Mouse (Mus musculus): ENCODE measurements around the gene Riok1.

The Riok1 gene

DNA sequence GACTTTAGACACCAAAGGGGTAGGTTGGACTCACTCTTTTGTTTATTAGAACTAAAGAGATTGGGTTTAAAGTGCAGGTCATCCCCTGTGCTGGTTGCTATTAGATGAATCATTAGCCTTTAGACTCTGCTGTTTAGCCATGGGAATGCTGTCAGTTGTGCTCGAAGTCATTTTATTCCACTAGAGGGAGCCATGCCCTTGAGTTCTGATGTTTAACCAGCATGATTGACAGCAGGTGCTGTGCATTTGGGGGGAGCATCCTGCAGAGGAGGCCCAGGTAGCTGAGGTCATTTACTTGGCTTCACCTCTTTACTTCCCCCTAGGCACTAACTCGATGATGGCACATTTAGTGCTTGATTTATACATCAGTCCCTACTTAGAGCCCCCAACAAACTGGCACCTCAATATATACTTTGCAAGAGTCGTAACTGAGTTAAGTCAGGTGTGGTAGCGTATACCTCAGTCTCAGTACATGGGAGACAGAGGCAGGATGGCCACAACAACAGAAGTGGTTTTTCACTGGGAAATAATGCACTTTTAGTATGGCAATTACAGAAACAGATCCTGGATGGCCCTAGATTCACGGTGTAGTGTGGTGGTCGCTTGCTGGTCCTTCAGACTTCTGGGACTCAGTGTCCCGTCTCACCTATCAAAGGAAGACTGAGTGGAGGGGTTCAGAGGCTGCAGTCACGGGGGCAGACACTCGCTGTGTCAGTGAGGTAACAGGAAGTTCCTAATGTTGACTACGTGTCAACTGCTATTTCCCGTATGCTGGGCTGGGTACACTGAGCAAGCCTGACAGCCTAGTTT lies 28.3 kb downstream of the Riok1 start:
- peak; percentile 7 to 34 for DNase-seq

- no peak for DNase-seq
These were observed 34.1 kb downstream of the Riok1 start for GRCm38 (mm10) chr13:38070945-38071344.

GRCm38 (mm10) chr13:38073374-38074307 lies 36.8 kb downstream of the Riok1 start:
- DNase-seq = no peak

DNA sequence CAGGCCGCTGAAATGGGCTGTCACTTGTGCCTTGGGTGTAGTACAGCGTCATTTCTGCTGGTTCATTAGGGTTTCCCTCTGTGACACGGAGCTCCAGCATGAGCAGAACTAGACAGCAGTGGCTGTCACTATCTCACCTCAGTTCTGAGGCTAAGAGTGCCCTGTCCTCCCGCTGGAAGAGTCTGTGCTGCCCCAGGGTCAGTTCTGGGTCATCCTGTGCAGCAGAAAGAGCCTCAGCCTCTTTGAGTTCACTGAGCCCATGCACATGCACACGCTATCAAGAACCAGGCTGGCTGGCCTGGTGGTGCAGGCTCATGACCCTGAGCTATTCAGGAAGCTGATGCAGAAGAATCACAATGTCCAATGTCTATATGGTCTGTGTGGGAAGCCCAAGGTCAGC lies 37.6 kb downstream of the Riok1 start:
- no peak for DNase-seq

GRCm38 (mm10) chr13:38077113-38077512 lies 40.3 kb downstream of the Riok1 start:
- DNase-seq = no peak

DNA sequence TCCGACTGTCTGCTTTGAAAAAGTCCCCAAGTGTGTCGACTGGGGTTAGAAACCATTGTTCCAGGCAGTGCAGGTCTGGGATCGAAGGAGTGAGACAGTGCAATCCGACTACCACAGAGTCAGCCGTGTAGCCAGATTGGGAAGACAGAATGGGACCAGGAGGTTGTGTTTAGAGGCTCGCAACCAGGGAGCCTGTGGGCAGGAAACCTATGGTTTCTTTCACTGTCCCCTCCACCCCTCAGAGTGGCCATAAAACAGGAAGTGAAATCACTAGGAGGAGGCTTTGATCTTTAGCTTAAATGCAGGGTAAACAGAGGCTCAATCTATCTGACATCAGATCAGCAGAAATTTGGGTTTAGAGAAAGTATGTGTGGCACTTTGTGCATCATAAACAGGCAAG lies 42.0 kb downstream of the Riok1 start:
- no peak for DNase-seq

- no peak for DNase-seq
These were observed 42.6 kb downstream of the Riok1 start for GRCm38 (mm10) chr13:38079366-38079765.

- DNase-seq = no peak
These were observed 43.2 kb downstream of the Riok1 start for GRCm38 (mm10) chr13:38080014-38080413.

DNA sequence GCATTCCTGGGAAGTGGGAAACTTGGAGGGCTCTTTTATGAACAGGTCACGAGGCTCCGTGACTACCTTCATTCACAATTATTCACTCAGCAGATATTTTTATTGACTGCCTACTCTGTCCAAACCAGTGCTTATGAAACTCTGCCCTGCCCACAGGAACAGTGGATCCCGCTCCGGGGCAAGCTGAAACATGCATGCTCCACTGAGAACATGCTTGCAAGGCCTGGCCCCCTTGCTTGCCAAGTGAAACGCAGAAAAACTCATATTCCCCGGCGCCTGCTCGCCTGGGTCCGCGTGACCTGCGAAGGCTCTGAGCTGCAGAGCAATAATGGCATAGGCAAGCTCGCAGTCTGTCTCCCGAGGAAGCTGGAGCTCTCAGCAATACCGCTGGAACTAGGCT lies 43.9 kb downstream of the Riok1 start:
- no peak for DNase-seq

- DNase-seq = no peak
These were observed 44.4 kb downstream of the Riok1 start for GRCm38 (mm10) chr13:38081161-38081560.

- DNase-seq = no peak
These were observed 49.9 kb downstream of the Riok1 start for GRCm38 (mm10) chr13:38086711-38087110.

- no peak for DNase-seq
These were observed 51.2 kb downstream of the Riok1 start for GRCm38 (mm10) chr13:38088008-38088407.

DNA sequence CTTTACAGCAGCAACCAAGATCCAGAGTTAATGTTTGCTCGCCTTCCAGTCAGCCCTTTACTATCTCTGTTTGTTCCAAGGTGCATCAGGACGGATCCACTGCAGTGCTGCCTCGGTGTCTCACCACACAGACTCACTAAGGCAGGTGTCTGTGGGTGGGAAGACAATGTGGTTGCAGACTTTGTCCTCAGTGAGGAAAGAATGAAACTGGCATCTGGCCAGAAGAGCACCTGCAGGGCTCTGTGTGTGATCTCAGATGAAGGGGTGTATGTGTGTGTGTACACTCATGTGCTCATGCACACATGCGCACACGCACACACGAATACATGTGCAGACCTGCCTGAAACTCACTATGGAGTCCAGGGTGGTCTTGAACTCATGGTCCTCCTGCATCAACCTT lies 52.7 kb downstream of the Riok1 start:
- no peak for DNase-seq

DNA sequence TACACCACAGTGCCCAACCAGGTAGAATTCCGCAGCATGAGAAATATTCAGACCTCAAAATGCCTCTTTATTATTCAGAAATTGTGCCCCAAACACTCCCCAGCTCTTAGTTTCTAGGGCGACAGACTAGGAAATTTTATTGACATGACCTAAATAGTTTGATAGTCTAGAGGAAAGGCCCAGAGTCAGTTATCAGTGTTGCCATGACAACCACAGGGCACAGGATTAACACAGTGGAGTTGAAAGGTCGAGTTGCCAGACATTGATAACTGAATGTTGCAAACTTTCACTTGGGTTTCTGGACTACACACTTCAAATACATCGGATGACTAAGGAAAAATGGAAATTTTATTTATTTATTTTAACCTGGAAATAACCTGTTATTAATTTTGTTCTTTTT lies 53.1 kb downstream of the Riok1 start:
- DNase-seq = no peak

DNA sequence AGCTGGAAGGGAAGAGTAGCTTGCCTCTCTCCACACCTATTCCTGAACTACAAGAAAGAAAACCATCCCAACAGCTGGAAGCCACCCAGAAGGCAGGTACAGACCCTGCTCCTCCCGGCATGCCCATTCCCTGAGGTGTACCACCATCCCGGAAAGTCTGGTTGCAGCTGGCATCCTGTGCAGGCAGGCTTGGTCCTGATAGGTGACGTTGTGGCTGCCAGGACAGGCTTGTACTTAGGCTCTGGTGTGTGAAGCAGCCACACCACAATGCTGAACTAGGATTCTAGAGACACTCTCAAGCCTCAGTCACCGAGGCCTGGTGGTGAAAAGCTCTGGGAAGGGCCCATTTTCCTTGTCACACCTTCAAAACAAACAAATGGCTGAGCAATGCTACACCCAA lies 59.4 kb downstream of the Riok1 start:
- no peak for DNase-seq

DNA sequence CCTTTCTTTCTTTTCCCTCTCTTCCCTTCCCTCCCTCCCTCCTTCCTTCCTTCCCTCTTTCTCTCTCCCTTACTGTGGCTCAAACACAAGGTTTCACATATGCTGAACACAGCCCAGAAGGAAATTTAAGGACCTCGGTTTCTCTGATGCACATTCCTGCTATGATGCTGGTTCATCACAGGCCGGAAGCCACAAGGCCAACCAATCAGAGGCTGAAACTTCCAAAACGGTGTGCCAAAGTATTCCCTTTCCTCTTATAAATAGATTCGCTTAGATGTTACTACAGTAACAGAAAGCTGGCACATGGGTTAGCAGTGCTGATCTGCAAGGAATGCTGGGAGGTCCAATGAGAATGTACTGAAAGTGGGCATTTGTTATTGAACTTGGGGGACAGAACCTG lies 66.6 kb downstream of the Riok1 start:
- no peak for DNase-seq

GRCm38 (mm10) chr13:38104501-38104900 lies 67.7 kb downstream of the Riok1 start:
- DNase-seq = no peak

- DNase-seq = no peak
These were observed 72.3 kb downstream of the Riok1 start for GRCm38 (mm10) chr13:38109081-38109480.
